Mouse (Mus musculus) cerebellum, postnatal 25 days (tissue): ENCODE measurements around the gene Hist1h1d.
A peak's percentile ranks its signal among the peaks of the same experiment; 100 is the strongest.

Source experiments
- DNase-seq, 2 experiments: peaks; one replicate each; pipeline ENCODE4 v3.0.0; 2021; ENCODE audit warnings: mixed read lengths in 2 of 2

Gene Hist1h1d

GRCm38 (mm10) chr13:23593051-23593770 lies 40.1 kb downstream of the Hist1h1d start:
- DNase-seq: no peak

DNA sequence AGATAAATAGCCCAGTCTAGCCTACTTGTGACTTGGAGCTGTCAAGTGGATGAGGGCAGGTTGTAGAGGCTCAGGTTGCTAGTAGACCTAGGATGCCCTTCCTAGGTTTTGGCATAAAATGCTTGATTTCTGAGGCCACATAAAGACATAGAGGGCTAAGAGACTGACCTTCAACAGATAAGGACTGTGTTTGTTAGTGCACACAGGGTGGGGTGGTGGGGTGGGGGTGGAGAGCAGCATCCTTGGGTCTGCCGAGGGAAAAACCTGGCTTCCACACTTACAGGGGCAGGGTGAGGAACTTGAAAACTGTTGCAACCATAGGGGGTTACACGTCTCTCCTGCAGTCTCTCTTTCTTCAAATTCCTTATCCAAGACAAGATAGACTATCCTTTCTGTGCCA lies 42.1 kb downstream of the Hist1h1d start:
- DNase-seq: no peak

DNA sequence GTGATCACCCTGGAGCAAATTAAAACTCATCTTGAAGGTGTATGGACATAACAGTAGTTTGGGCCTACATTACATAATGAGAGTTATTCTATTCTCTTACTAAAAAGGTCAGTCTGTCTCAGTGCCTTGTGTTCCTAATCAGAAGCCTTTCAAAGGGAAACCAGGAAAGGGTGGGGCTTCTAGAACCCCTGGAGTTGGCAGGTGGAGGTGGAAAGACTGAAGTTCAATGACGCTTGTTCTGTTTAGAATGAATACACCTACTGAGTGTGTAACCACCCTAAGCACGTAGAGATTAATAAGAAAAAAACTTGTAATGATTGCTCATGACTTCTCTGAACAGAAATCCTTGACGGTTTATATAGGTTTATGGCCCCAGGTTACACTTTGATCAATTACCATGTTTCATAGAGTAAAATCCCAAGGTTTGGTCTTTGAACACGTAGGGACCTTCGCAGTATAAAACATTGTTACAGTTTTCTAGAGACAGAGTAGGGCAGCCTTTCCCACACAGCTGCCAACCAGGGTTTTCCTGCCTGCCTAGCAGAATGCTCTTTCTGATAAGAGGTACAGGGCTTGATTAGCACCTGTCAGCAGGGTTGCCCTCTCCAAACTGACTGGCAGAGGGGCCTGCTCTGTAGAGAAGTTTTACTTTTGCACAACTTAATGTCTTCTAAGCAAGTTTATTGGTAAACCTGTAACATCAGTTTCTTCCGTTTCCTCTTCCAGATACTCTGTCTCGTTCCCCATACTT lies 42.7 kb downstream of the Hist1h1d start:
- DNase-seq: no peak

- DNase-seq: peak; percentile 80 to 88
Measured at GRCm38 (mm10) chr13:23597957-23598356, 44.9 kb downstream of the Hist1h1d start.

GRCm38 (mm10) chr13:23603182-23603699 lies 50.2 kb downstream of the Hist1h1d start:
- no peak for DNase-seq

DNA sequence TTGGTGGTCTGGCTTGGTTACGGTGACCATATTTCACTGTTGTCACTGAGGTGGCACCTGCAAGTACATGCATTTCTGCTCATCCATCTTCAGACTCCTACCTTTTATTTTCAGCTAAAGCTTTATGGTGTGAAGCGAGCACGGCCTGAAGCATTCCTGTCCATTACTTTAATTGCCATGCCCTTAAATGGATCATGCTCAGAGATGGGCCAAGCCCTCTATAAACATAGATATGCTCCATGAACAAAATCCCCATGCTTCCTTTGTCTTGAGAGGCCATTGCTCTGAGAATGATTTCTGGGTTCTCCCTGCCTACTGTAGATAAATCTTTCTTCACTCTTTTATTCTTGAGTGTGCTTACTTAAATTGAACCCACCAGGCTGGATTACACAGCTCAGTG lies 51.4 kb downstream of the Hist1h1d start:
- DNase-seq: no peak

- DNase-seq: no peak
Measured at GRCm38 (mm10) chr13:23605052-23605451, 52.0 kb downstream of the Hist1h1d start.

- DNase-seq: no peak
Measured at GRCm38 (mm10) chr13:23609209-23609608, 56.1 kb downstream of the Hist1h1d start.

- no peak for DNase-seq
Measured at GRCm38 (mm10) chr13:23609844-23610243, 56.8 kb downstream of the Hist1h1d start.
